Mouse (Mus musculus): ENCODE measurements at regions not wholly inside any gene's neighbourhood (a gene's known extent, or its start where the extent isn't known, plus 50 kb on each side); places are given as distances from the start of the nearest gene placed in this dataset.

DNA sequence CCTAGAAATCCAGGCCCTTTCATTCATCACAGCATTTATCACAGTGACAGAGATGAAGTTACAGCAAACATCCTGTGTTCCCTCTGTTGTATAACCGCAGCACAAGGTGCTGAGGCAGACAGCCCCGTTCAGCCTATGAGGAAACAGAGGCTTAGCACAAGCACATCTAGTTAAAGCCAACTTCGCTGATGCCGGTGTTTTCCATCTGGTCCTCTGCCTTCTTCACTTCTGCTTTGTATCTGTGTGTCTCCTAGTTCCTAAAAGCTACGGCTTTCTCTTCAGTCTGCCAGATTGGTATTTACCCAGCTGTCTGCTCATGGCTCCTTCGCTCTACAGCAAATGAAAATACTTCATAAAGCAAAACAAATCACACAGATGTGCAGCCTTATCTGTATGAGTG lies 256.5 kb upstream of the Clint1 start:
- H3K27me3 ChIP-seq (ENCODE audit: control insufficient read depth, insufficient read depth, low read length) = no peaks in the 10 kb centered on the region
- no peak for ATAC-seq (ENCODE audit: low FRiP score)
- no peak overlapping the region for H3K9ac ChIP-seq (ENCODE audit: low read depth, low read length)
- H3K4me1 ChIP-seq (replicated peaks; ENCODE audit: control insufficient read depth, insufficient read depth, low read length) = no peaks in the 10 kb centered on the region
- no peaks in the 10 kb centered on the region for H3K36me3 ChIP-seq (ENCODE audit: control insufficient read depth, insufficient read depth, low read length)
- DNase-seq (ENCODE audit: low spot score) = no peak
- no peak overlapping the region for H3K4me2 ChIP-seq (replicated peaks; ENCODE audit: low read depth, low read length)
- no peaks in the 10 kb centered on the region for H3K9me3 ChIP-seq (ENCODE audit: control insufficient read depth, low read length)
- 76% methylated on average over 6 of the region's 6 CpGs for WGBS
- no peak overlapping the region for H3K4me3 ChIP-seq (ENCODE audit: low read depth, low read length)
- H3K27ac ChIP-seq (ENCODE audit: low read depth, low read length) = no peak overlapping the region

DNA sequence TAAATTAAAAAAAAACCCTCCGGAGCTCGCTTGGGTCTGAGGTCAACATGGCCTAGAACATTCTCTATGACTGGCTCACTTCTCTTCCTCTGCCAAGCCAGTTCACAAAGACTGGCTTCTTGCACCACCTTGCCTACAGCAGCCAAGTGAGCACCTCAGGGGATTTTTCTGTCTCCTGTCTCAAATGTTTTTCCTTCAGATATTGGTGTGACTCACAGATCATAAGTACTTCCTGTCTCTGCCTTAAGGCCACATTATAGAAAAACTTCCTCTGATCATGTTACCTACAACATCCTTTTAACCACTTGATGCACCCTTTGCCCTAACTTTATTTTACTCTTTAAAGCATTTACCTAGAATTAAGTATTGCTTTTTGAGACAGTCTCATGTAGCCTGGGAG lies 230.0 kb upstream of the Clint1 start:
- H3K4me1 ChIP-seq (replicated peaks; ENCODE audit: control insufficient read depth, insufficient read depth, low read length) = no peaks in the 10 kb centered on the region
- no peaks in the 10 kb centered on the region for H3K36me3 ChIP-seq (ENCODE audit: control insufficient read depth, insufficient read depth, low read length)
- no peaks in the 10 kb centered on the region for H3K9me3 ChIP-seq (ENCODE audit: control insufficient read depth, low read length)
- no peaks in the 10 kb centered on the region for H3K27me3 ChIP-seq (ENCODE audit: control insufficient read depth, insufficient read depth, low read length)
- H3K4me3 ChIP-seq (ENCODE audit: low read depth, low read length) = no peak overlapping the region
- H3K27ac ChIP-seq (ENCODE audit: low read depth, low read length) = no peak overlapping the region
- WGBS = 87% methylated on average over 2 of the region's 2 CpGs
- DNase-seq (ENCODE audit: low spot score) = no peak
- no peak overlapping the region for H3K9ac ChIP-seq (ENCODE audit: low read depth, low read length)
- no peak overlapping the region for H3K4me2 ChIP-seq (replicated peaks; ENCODE audit: low read depth, low read length)
- no peak for ATAC-seq (ENCODE audit: low FRiP score)

DNA sequence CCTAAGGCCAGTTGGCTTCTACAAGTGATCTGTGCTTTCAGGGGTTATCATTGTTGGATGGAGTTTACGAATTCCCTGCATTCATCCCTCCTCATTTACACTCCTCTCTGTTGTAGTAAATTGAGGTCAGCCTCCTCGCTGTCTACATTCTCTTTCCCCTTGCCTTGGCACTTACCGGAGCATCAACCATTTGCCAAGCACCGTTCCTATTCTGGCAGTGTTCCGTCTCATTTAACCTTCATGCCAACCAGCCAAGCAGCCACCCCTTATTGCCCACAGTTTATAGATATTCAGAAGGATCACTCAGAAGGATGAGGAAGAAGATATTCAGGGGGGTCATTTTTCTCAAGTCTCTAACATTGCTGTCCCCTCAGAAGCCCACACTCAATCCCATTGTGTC lies 229.2 kb upstream of the Clint1 start:
- Histone ChIP-seq H3K4me1 (replicated peaks; ENCODE audit: control insufficient read depth, insufficient read depth, low read length) (no peaks in the 10 kb centered on the region), H3K9me3 (ENCODE audit: control insufficient read depth, low read length) (no peaks in the 10 kb centered on the region), H3K9ac (ENCODE audit: low read depth, low read length) (no peak overlapping the region), H3K27ac (ENCODE audit: low read depth, low read length) (no peak overlapping the region), H3K36me3 (ENCODE audit: control insufficient read depth, insufficient read depth, low read length) (no peaks in the 10 kb centered on the region), H3K4me2 (replicated peaks; ENCODE audit: low read depth, low read length) (no peak overlapping the region), H3K27me3 (ENCODE audit: control insufficient read depth, insufficient read depth, low read length) (no peaks in the 10 kb centered on the region), H3K4me3 (ENCODE audit: low read depth, low read length) (no peak overlapping the region)
- no peak for DNase-seq (ENCODE audit: low spot score)
- 93% methylated on average over 5 of the region's 5 CpGs for WGBS
- no peak for ATAC-seq (ENCODE audit: low FRiP score)

DNA sequence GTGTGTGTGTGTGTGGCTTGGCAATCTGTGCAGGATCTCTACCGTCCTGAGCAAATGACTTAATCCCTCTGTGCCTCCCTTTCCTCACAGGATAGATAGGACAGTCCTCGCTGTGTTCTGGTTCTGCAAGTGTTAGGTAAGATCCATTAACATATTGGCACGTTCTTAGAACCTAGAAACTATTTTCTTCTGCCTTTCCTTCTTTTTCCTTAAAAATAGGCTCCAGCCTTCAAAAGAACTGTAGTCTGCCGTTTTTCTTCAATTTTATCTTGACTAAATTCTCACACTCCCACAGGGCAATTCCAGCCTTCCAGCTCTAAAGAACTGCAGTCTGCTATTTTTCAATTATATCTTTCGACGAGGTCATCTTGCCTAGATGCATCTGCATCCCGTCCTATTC lies 227.6 kb upstream of the Clint1 start:
- no peaks in the 10 kb centered on the region for H3K27me3 ChIP-seq (ENCODE audit: control insufficient read depth, insufficient read depth, low read length)
- H3K36me3 ChIP-seq (ENCODE audit: control insufficient read depth, insufficient read depth, low read length) = no peaks in the 10 kb centered on the region
- no peak overlapping the region for H3K4me3 ChIP-seq (ENCODE audit: low read depth, low read length)
- H3K9me3 ChIP-seq (ENCODE audit: control insufficient read depth, low read length) = no peaks in the 10 kb centered on the region
- H3K4me1 ChIP-seq (replicated peaks; ENCODE audit: control insufficient read depth, insufficient read depth, low read length) = no peaks in the 10 kb centered on the region
- DNase-seq (ENCODE audit: low spot score) (no peak), ATAC-seq (ENCODE audit: low FRiP score) (no peak)
- 85% methylated on average over 7 of the region's 7 CpGs for WGBS
- no peak overlapping the region for H3K27ac ChIP-seq (ENCODE audit: low read depth, low read length)
- no peak overlapping the region for H3K9ac ChIP-seq (ENCODE audit: low read depth, low read length)
- no peak overlapping the region for H3K4me2 ChIP-seq (replicated peaks; ENCODE audit: low read depth, low read length)

DNA sequence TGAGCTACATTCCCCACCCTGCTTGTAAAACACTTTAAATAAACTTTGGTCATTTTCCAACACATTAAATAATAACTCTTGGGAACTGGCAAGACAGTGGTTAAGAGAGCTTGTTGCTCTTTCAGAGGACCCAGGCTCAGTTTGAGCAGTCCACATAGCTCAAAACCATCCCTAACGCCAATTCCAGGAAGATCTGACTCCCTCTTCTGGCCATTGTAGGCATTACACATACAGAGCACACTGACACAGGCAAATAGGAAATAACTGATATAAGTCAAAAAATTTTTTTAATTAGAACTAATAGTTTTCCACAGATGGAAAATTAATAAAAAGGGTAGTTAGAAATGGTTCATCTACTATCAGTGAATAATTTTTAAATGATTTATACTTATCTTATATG lies 222.6 kb upstream of the Clint1 start:
- no peak overlapping the region for H3K4me3 ChIP-seq (ENCODE audit: low read depth, low read length)
- WGBS = 23% methylated on average over 1 of the region's 1 CpGs
- no peak overlapping the region for H3K27ac ChIP-seq (ENCODE audit: low read depth, low read length)

DNA sequence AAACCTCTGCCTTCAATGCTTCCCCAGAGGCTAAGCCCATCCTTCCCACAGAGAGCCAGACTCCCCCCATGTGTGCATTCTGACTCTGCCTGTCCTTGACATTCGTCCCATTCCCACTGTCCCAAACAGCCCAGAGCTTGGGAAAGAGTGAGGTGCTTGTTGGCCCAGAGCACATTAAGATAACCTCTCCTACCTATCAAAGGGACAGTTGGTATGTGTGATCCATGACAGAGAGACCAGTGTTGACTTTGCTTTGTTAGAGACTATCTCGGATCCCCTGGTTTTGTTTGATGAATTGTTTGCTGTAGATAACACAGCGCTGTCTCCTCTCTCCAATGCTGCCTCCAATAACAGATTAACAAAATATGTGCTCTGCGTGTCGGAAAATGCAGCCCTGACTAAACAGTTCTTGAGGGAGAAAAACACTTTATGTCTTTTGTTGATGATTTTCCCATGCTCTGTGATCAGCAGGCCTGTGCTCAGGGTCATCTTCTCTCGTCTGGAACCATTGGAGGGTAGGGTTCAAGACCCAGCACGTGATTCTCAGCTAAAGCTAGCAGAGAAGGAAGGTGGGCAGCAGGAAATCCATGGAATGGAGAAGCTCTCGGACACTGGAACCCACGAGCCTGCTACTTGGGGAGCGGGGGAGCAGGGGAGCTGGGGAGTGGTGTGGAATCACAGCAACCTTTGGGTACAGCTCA lies 217.2 kb upstream of the Clint1 start:
- Histone ChIP-seq H3K4me1 (replicated peaks; ENCODE audit: control insufficient read depth, insufficient read depth, low read length) (no peaks in the 10 kb centered on the region), H3K36me3 (ENCODE audit: control insufficient read depth, insufficient read depth, low read length) (no peaks in the 10 kb centered on the region), H3K4me2 (replicated peaks; ENCODE audit: low read depth, low read length) (no peak overlapping the region), H3K27ac (ENCODE audit: low read depth, low read length) (no peak overlapping the region), H3K9ac (ENCODE audit: low read depth, low read length) (no peak overlapping the region), H3K27me3 (ENCODE audit: control insufficient read depth, insufficient read depth, low read length) (no peaks in the 10 kb centered on the region), H3K4me3 (ENCODE audit: low read depth, low read length) (no peak overlapping the region), H3K9me3 (ENCODE audit: control insufficient read depth, low read length) (no peaks in the 10 kb centered on the region)
- WGBS = 77% methylated on average over 10 of the region's 10 CpGs
- no peak for DNase-seq (ENCODE audit: low spot score)
- no peak for ATAC-seq (ENCODE audit: low FRiP score)

More for the DNA sequence above, 222.6 kb upstream of the Clint1 start:
- peak; percentile 10 for DNase-seq (ENCODE audit: low spot score)
- H3K4me1 ChIP-seq (replicated peaks; ENCODE audit: control insufficient read depth, insufficient read depth, low read length) = no peaks in the 10 kb centered on the region
- no peaks in the 10 kb centered on the region for H3K36me3 ChIP-seq (ENCODE audit: control insufficient read depth, insufficient read depth, low read length)
- H3K4me2 ChIP-seq (replicated peaks; ENCODE audit: low read depth, low read length) = no peak overlapping the region
- no peaks in the 10 kb centered on the region for H3K27me3 ChIP-seq (ENCODE audit: control insufficient read depth, insufficient read depth, low read length)
- ATAC-seq (ENCODE audit: low FRiP score) = no peak
- no peaks in the 10 kb centered on the region for H3K9me3 ChIP-seq (ENCODE audit: control insufficient read depth, low read length)
- H3K9ac ChIP-seq (ENCODE audit: low read depth, low read length) = no peak overlapping the region

DNA sequence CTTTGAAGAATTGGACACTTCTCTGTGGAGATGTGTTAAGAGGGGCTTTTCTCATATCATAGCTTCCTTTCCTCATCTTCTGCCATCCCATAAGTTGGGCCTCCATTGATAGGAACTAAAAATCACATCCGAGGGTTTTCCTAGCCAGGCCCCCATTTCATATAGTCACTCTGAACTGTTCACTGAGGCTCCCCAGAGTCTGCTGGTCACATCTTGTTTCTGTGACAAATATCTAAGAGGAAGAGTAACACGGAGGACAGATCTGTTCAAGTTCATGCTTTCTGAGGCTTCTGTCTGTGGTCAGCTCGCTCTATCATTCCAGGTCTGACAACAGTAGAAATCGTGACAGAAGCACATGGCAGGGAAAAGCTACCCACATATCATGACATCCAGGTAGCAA lies 216.0 kb upstream of the Clint1 start:
- no peak overlapping the region for H3K4me2 ChIP-seq (replicated peaks; ENCODE audit: low read depth, low read length)
- H3K4me1 ChIP-seq (replicated peaks; ENCODE audit: control insufficient read depth, insufficient read depth, low read length) = no peaks in the 10 kb centered on the region
- no peak for ATAC-seq (ENCODE audit: low FRiP score)
- H3K27me3 ChIP-seq (ENCODE audit: control insufficient read depth, insufficient read depth, low read length) = no peaks in the 10 kb centered on the region
- H3K4me3 ChIP-seq (ENCODE audit: low read depth, low read length) = no peak overlapping the region
- 85% methylated on average over 4 of the region's 4 CpGs for whole genome bisulfite sequencing
- H3K9me3 ChIP-seq (ENCODE audit: control insufficient read depth, low read length) = no peaks in the 10 kb centered on the region
- H3K36me3 ChIP-seq (ENCODE audit: control insufficient read depth, insufficient read depth, low read length) = no peaks in the 10 kb centered on the region
- no peak overlapping the region for H3K9ac ChIP-seq (ENCODE audit: low read depth, low read length)
- no peak overlapping the region for H3K27ac ChIP-seq (ENCODE audit: low read depth, low read length)
- no peak for DNase-seq (ENCODE audit: low spot score)

DNA sequence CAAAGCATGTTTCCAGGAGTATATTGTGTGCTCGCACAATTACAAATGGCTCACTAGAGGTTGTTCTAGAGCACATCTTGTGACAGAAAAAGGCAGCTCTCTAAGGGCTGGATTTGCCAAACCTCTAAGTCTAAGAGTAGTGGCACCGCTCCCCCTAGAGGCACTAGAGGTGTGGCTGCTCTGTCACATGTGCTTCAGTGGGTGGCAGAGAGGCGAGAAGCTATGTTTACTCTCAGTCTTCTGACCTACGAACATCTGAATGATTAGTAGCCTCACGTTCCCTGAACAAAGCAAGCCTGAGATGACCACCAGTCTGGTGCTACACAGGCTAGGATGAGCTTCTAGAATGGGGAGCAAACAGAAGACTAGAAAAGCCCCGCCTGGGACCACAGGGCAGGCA lies 212.6 kb upstream of the Clint1 start:
- no peak for DNase-seq (ENCODE audit: low spot score)
- no peak for ATAC-seq (ENCODE audit: low FRiP score)
- 77% methylated on average over 6 of the region's 6 CpGs for WGBS

DNA sequence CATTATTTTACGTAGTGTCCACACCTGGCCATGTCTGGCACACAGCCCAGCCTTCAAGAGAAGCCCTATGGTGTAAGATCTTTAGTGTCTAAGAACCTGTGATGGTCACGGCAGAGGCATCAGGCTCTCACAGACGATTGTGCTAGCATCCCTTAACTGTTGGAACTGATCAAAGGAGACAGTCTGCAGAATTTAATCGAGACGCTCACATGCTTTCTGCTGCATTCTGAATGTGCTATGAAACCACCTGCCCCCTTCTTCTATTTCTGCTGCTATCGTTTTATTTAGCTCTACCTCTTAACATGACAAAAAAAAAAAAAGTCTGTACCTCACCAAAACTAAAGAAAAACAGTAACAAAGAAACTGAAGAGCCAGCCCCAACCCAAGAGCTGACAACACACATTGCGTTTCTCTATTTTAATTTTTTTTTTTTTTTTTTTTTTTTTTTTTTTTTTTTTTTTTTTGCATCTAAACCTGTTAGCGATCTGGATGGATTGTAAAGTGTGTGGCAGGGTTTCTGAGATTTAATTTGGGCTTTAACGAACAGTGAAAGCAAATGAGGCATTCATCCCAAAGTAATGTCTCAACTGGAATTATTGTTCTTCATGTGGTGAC lies 209.6 kb upstream of the Clint1 start:
- DNase-seq (ENCODE audit: low spot score) (no peak), ATAC-seq (ENCODE audit: low FRiP score) (no peak)
- H3K4me1 ChIP-seq (replicated peaks; ENCODE audit: control insufficient read depth, insufficient read depth, low read length) = no peaks in the 10 kb centered on the region
- no peak overlapping the region for H3K27ac ChIP-seq (ENCODE audit: low read depth, low read length)
- H3K4me2 ChIP-seq (replicated peaks; ENCODE audit: low read depth, low read length) = no peak overlapping the region
- H3K36me3 ChIP-seq (ENCODE audit: control insufficient read depth, insufficient read depth, low read length) = no peaks in the 10 kb centered on the region
- 92% methylated on average over 9 of the region's 9 CpGs for WGBS
- no peak overlapping the region for H3K9ac ChIP-seq (ENCODE audit: low read depth, low read length)
- no peaks in the 10 kb centered on the region for H3K27me3 ChIP-seq (ENCODE audit: control insufficient read depth, insufficient read depth, low read length)
- no peak overlapping the region for H3K4me3 ChIP-seq (ENCODE audit: low read depth, low read length)
- H3K9me3 ChIP-seq (ENCODE audit: control insufficient read depth, low read length) = no peaks in the 10 kb centered on the region

More for the DNA sequence above, 212.6 kb upstream of the Clint1 start:
- Histone ChIP-seq H3K27me3 (ENCODE audit: control insufficient read depth, insufficient read depth, low read length) (no peaks in the 10 kb centered on the region), H3K4me2 (replicated peaks; ENCODE audit: low read depth, low read length) (no peak overlapping the region), H3K36me3 (ENCODE audit: control insufficient read depth, insufficient read depth, low read length) (no peaks in the 10 kb centered on the region), H3K27ac (ENCODE audit: low read depth, low read length) (no peak overlapping the region), H3K9me3 (ENCODE audit: control insufficient read depth, low read length) (no peaks in the 10 kb centered on the region), H3K4me3 (ENCODE audit: low read depth, low read length) (no peak overlapping the region), H3K4me1 (replicated peaks; ENCODE audit: control insufficient read depth, insufficient read depth, low read length) (no peaks in the 10 kb centered on the region), H3K9ac (ENCODE audit: low read depth, low read length) (no peak overlapping the region)

Measured in hindbrain, embryonic 11.5 days (tissue).